Mouse (Mus musculus) kidney, postnatal 0 days (tissue): ENCODE results near the gene Prf1. TPM values are rescaled to one million over a fixed set of nuclear protein-coding genes. Genes with fewer than 3 reads are reported as not detected.

ENCODE experiments used
- ATAC-seq: fragments of 200-750 bp; cut with Nextera tagmentation; replicated peaks from 2 replicates; pipeline ENCODE4 v1.8.0; 2017; ENCODE audit warnings: low read depth, moderate number of reproducible peaks, moderate TSS enrichment, moderate library complexity; ENCODE audit not compliant: low FRiP score
- DNase-seq: peaks from one replicate; pipeline ENCODE4 v3.0.0-alpha.2; 2016; ENCODE audit warnings: low spot score
- H3K27ac ChIP-seq: fragments of 300-500 bp; sonication (generic); 2 replicates; pipeline ENCODE4 v1.5.1; 2014; ENCODE audit warnings: mild to moderate bottlenecking
- H3K27me3 ChIP-seq: fragments of 300-500 bp; sonication (generic); 2 replicates; pipeline ENCODE4 v1.6.1; 2014; ENCODE audit warnings: low read length, mixed read lengths; ENCODE audit not compliant: insufficient read depth
- H3K36me3 ChIP-seq: fragments of 300-500 bp; sonication (generic); 2 replicates; pipeline ENCODE4 v1.6.1; 2014; ENCODE audit warnings: low read length, mixed read lengths; ENCODE audit not compliant: insufficient read depth
- H3K4me1 ChIP-seq: fragments of 300-500 bp; sonication (generic); replicated peaks from 2 replicates; pipeline ENCODE4 v1.6.1; 2014; ENCODE audit warnings: antibody characterized with exemption, low read length, mixed read lengths; ENCODE audit not compliant: insufficient read depth
- H3K4me2 ChIP-seq: fragments of 300-500 bp; sonication (generic); 2 replicates; pipeline ENCODE4 v1.6.1; 2014; ENCODE audit warnings: mild to moderate bottlenecking, low read length, moderate library complexity, mixed read lengths
- H3K4me3 ChIP-seq: fragments of 300-500 bp; sonication (generic); replicated peaks from 2 replicates; pipeline ENCODE4 v1.5.1; 2014; ENCODE audit warnings: low read depth, low read length
- H3K9ac ChIP-seq: fragments of 300-500 bp; sonication (generic); 2 replicates; pipeline ENCODE4 v1.6.1; 2014; ENCODE audit warnings: low read depth, low read length
- H3K9me3 ChIP-seq: fragments of 300-500 bp; sonication (generic); replicated peaks from 2 replicates; pipeline ENCODE4 v1.6.1; 2016; ENCODE audit warnings: low read length, inconsistent platforms, mixed read lengths
- CTCF ChIP-seq: IDR thresholded peaks from 2 replicates; pipeline ENCODE4 v1.5.1; 2016; ENCODE audit warnings: antibody characterized with exemption, low read depth, mild to moderate bottlenecking, moderate library complexity
- WGBS: fragments of 180-500 bp; shearing (Covaris S2); extraction: QIAGEN DNeasy Blood & Tissue Kit; methylation state at CpG from one replicate; pipeline ENCODE4 v1.1.7; 2014; 5-methylcytosine and 5-hydroxymethylcytosine counted together
- polyA plus RNA-seq: library from polyadenylated mRNA; unstranded; fragments of >200 nt; fragmentation: Nextera tagmentation; extraction: Ambion mirVana; gene quantifications from 2 replicates; pipeline ENCODE4 v1.2.1, GENCODE M21; 2015

The Prf1 gene
- polyA plus RNA-seq, 1 experiment from 2014 or later = 0.05 TPM

DNA sequence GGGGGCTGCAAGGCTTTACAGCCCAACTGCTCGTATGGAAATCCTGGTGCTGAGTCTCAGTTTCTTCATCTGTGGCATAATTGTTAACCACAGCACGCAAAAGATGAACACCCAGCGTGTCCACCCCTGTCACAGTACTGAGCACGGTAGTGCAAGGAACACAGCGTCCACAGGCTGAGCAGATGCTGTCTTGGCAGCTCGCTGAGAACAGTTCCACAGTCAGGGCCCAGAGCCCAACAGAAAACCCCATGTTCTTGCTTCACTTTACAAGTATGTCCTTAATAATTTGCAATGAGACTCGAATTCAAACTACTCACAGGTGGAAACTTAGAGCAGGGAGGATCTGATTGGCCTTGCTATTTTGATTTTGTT is 23.8 kb upstream of the Prf1 start:
- TF ChIP-seq CTCF = no peak
- ATAC-seq (no peak), DNase-seq (no peak)
- 54% methylated on average over 7 of the region's 7 CpGs for WGBS
- H3K4me1 ChIP-seq = no peaks in the 10 kb centered on the region; the same call in 1 of the 2 replicates
- H3K9ac ChIP-seq = 0 out of 2 replicates have a peak overlapping the region, but pooled peaks have one; percentile 61
- no peak overlapping the region for H3K27ac ChIP-seq
- H3K4me3 ChIP-seq = peak overlapping the region; percentile 35; the same call in 1 of the 2 replicates
- peak overlapping the region; percentile 67 for H3K4me2 ChIP-seq
- no peaks in the 10 kb centered on the region for H3K9me3 ChIP-seq
- no peaks in the 10 kb centered on the region for H3K27me3 ChIP-seq
- H3K36me3 ChIP-seq = no peaks in the 10 kb centered on the region

GRCm38 (mm10) chr10:61274532-61274931 is 23.1 kb upstream of the Prf1 start:
- Histone ChIP-seq H3K9ac (no peak overlapping the region), H3K4me2 (no peak overlapping the region), H3K27me3 (no peaks in the 10 kb centered on the region), H3K27ac (no peak overlapping the region), H3K4me1 (no peaks in the 10 kb centered on the region; the same call in 1 of the 2 replicates), H3K4me3 (no peak overlapping the region), H3K9me3 (no peaks in the 10 kb centered on the region), H3K36me3 (no peaks in the 10 kb centered on the region)
- DNase-seq (peak; percentile 24), ATAC-seq (no peak)
- TF ChIP-seq CTCF = no peak
- WGBS = 43% methylated on average over 2 of the region's 2 CpGs

DNA sequence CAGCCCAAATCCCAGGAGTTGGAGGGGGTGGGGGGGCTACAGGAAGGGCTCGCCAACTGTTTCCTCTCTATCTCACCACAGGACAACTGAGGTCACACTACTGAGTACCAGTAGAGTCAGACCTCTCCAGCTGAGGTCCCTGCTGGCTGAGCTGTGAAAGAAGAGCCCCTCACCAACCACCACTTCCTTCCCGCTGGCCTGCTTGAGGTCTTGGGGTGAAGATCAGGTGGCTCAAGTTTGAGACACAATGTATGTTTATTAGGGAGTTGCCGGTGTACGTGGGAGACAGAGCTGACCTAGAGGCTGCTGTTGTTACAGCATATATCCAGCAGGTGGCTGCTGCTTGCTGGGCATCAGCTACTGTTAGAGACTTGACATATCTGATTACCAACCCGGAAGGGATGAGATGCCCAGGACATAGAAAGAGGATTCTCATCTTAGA is 21.9 kb upstream of the Prf1 start:
- Histone ChIP-seq H3K4me1 (no peaks in the 10 kb centered on the region; the same call in 1 of the 2 replicates), H3K36me3 (no peaks in the 10 kb centered on the region), H3K4me3 (no peak overlapping the region), H3K4me2 (peak overlapping the region; percentile 21; the same call in 1 of the 2 replicates), H3K27ac (no peak overlapping the region), H3K9me3 (no peaks in the 10 kb centered on the region), H3K9ac (no peak overlapping the region), H3K27me3 (no peaks in the 10 kb centered on the region)
- ATAC-seq = peak; percentile 36
- peak; percentile 82 for TF ChIP-seq CTCF
- WGBS = 0% methylated on average over 5 of the region's 5 CpGs
- peak; percentile 90 for DNase-seq

- Histone ChIP-seq H3K4me2 (no peak overlapping the region), H3K36me3 (no peaks in the 10 kb centered on the region), H3K27ac (no peak overlapping the region), H3K9me3 (no peaks in the 10 kb centered on the region), H3K27me3 (no peaks in the 10 kb centered on the region), H3K9ac (no peak overlapping the region), H3K4me1 (no peaks in the 10 kb centered on the region; the same call in 1 of the 2 replicates), H3K4me3 (no peak overlapping the region)
- no peak for TF ChIP-seq CTCF
- DNase-seq = no peak
- 94% methylated on average over 6 of the region's 6 CpGs for WGBS
- ATAC-seq = no peak
Observed at GRCm38 (mm10) chr10:61277051-61277450, 20.6 kb upstream of the Prf1 start.

- no peak for ATAC-seq
- WGBS = 44% methylated on average over 14 of the region's 14 CpGs
- no peak overlapping the region for H3K4me3 ChIP-seq
- TF ChIP-seq CTCF = no peak
- no peaks in the 10 kb centered on the region; the same call in 1 of the 2 replicates for H3K4me1 ChIP-seq
- H3K27ac ChIP-seq = peak overlapping the region; percentile 25; the same call in 1 of the 2 replicates
- H3K36me3 ChIP-seq = no peaks in the 10 kb centered on the region
- DNase-seq = peak; percentile 84
- H3K9ac ChIP-seq = no peak overlapping the region
- no peaks in the 10 kb centered on the region for H3K9me3 ChIP-seq
- H3K27me3 ChIP-seq = no peaks in the 10 kb centered on the region
- no peak overlapping the region for H3K4me2 ChIP-seq
Observed at GRCm38 (mm10) chr10:61277918-61278674, 19.5 kb upstream of the Prf1 start.

- 70% methylated on average over 5 of the region's 5 CpGs for WGBS
- ATAC-seq (no peak), DNase-seq (no peak)
- peaks cover 11% of the 10 kb centered on the region; the same call in 1 of the 2 replicates for H3K4me1 ChIP-seq
- no peak overlapping the region for H3K9ac ChIP-seq
- no peak overlapping the region for H3K4me3 ChIP-seq
- no peak overlapping the region for H3K4me2 ChIP-seq
- TF ChIP-seq CTCF = no peak
- no peaks in the 10 kb centered on the region for H3K27me3 ChIP-seq
- no peaks in the 10 kb centered on the region for H3K9me3 ChIP-seq
- H3K36me3 ChIP-seq = no peaks in the 10 kb centered on the region
- H3K27ac ChIP-seq = no peak overlapping the region
Observed at GRCm38 (mm10) chr10:61281115-61281514, 16.5 kb upstream of the Prf1 start.
